18 mouse cellular contexts compared by ENCODE assay signal in genomic region chr7:84586360-84587100, GRCm38 (mm10). TPM values are rescaled to one million over a fixed set of nuclear protein-coding genes. Genes with fewer than 3 reads are reported as not detected.
DNase-seq lines count a peak whose midpoint lies in the region; ATAC-seq and TF ChIP-seq lines count a peak whose summit lies in the region.
"Had no signal": no experiment of that assay in that cellular context is flagged by ENCODE, and none has a peak within 500 bp of the region (broad histone marks: within the 10 kb centered on the region; RNA-seq: fewer than 3 reads in every experiment).

No protein-coding gene starts in this region.

- H3K9ac ChIP-seq in forebrain, embryonic 11.5 days (ENCODE audit: low read length), result no peak overlapping the region
- H3K9ac ChIP-seq in liver, embryonic 13.5 days, result no peak overlapping the region
- H3K9ac ChIP-seq: heart, embryonic 15.5 days; limb, embryonic 12.5 days had no signal

- DNase-seq in adrenal gland, adult 2 months, result peak; percentile 13
- no peak for DNase-seq in adrenal gland, postnatal 14 days
- DNase-seq in left cerebral cortex, adult 2 months (ENCODE audit: extremely low spot score in 1 of 2, low spot score in 2 of 2), result peak in 1 of 2 experiments; percentile 3
- DNase-seq in left cerebral cortex, postnatal 36 days (ENCODE audit: low spot score in 2 of 2), result no peak
- no peak for DNase-seq in forebrain, embryonic 11.5 days (ENCODE audit: low spot score)
- no peak for DNase-seq in liver, embryonic 13.5 days
- DNase-seq in left cerebral cortex, postnatal 10 days (ENCODE audit: extremely low spot score in 1 of 2, low spot score in 2 of 2), result no peak
- DNase-seq in layer of hippocampus, postnatal 10 days (ENCODE audit: low spot score in 2 of 2), result no peak
- DNase-seq: cerebellum, adult 9-10 months; gastrocnemius, postnatal 14 days; kidney, postnatal 10 days had no signal

- H3K4me1 ChIP-seq in forebrain, embryonic 11.5 days (replicated peaks; ENCODE audit: control insufficient read depth, insufficient read depth, low read length), result no peaks in the 10 kb centered on the region; the same call in 1 of the 2 replicates
- H3K4me1 ChIP-seq in liver, embryonic 13.5 days (replicated peaks), result peaks cover 50% of the 10 kb centered on the region
- H3K4me1 ChIP-seq: heart, embryonic 15.5 days; limb, embryonic 12.5 days had no signal

- no peak for TF ChIP-seq CTCF in left cerebral cortex, adult 2 months (IDR thresholded peaks at IDR 0.05)

- H3K27me3 ChIP-seq in forebrain, embryonic 11.5 days (ENCODE audit: control insufficient read depth, insufficient read depth, low read length), result no peaks in the 10 kb centered on the region
- no peaks in the 10 kb centered on the region for H3K27me3 ChIP-seq in liver, embryonic 13.5 days
- H3K27me3 ChIP-seq: CH12.LX; heart, embryonic 15.5 days; limb, embryonic 12.5 days; Patski had no signal

- ATAC-seq in forebrain, embryonic 11.5 days (replicated peaks; ENCODE audit: low FRiP score), result peak; percentile 62
- no peak for ATAC-seq in liver, embryonic 13.5 days (ENCODE audit: low read depth)
- ATAC-seq: inflammation-experienced regulatory T-cells, adult 6 months; lung, postnatal 0 days; Patski had no signal

- H3K4me3 ChIP-seq in left cerebral cortex, adult 2 months, result no peak overlapping the region
- no peak overlapping the region for H3K4me3 ChIP-seq in forebrain, embryonic 11.5 days (ENCODE audit: low read depth, low read length)
- H3K4me3 ChIP-seq in liver, embryonic 13.5 days (replicated peaks), result no peak overlapping the region
- H3K4me3 ChIP-seq: heart, embryonic 15.5 days; limb, embryonic 12.5 days had no signal

- H3K36me3 ChIP-seq in forebrain, embryonic 11.5 days (ENCODE audit: control insufficient read depth, insufficient read depth, low read length), result no peaks in the 10 kb centered on the region
- H3K36me3 ChIP-seq in liver, embryonic 13.5 days, result no peaks in the 10 kb centered on the region
- H3K36me3 ChIP-seq: heart, embryonic 15.5 days; limb, embryonic 12.5 days had no signal

- WGBS in forebrain, embryonic 11.5 days, result 54% methylated on average over 3 of the region's 3 CpGs
- 74% methylated on average over 3 of the region's 3 CpGs for WGBS in liver, embryonic 13.5 days (ENCODE audit: insufficient replicate concordance)

- no peaks in the 10 kb centered on the region for H3K9me3 ChIP-seq in forebrain, embryonic 11.5 days (ENCODE audit: control insufficient read depth, low read length)
- no peaks in the 10 kb centered on the region for H3K9me3 ChIP-seq in liver, embryonic 13.5 days (replicated peaks)
- H3K9me3 ChIP-seq: heart, embryonic 15.5 days; limb, embryonic 12.5 days had no signal

- H3K27ac ChIP-seq in left cerebral cortex, adult 2 months, result peak overlapping the region; percentile 40; the same call in 1 of the 2 replicates
- H3K27ac ChIP-seq in forebrain, embryonic 11.5 days (ENCODE audit: low read depth, low read length), result no peak overlapping the region; the same call in 1 of the 2 replicates
- peak overlapping the region; percentile 48 for H3K27ac ChIP-seq in liver, embryonic 13.5 days
- H3K27ac ChIP-seq: heart, embryonic 15.5 days; limb, embryonic 12.5 days; stomach, postnatal 0 days had no signal

- no peak overlapping the region for H3K4me2 ChIP-seq in forebrain, embryonic 11.5 days (ENCODE audit: low read depth, low read length, severe bottlenecking)
- H3K4me2 ChIP-seq in liver, embryonic 13.5 days, result peak overlapping the region; percentile 66
- H3K4me2 ChIP-seq: heart, embryonic 15.5 days; limb, embryonic 12.5 days had no signal

- intact Hi-C loops in left cerebral cortex, adult 2 months (cut with DNase I), result no loop called here
- intact Hi-C loops in left cerebral cortex, postnatal 36 days (cut with DNase I), result loop anchor here (10.0 kb wide), 1 partner anchor 132 kb away; no protein-coding TSS in a partner anchor
- intact Hi-C loops in left cerebral cortex, postnatal 10 days (cut with DNase I), result no loop called here

RNA-seq across cellular contexts. Expression of gene Fah, which starts 20.0 kb away (rescaled TPM):
- total RNA-seq in adrenal gland, adult 2 months (2021), result 100 to 1,000 TPM in 1 of 2 experiments, 10 to 100 TPM in 1; 48.4 to 106 TPM
- 73.8 and 74.4 TPM in 2 replicates for polyA plus RNA-seq in adrenal gland, adult 2 months (2012; rRNA removed)
- 47.5 and 99.3 TPM in 2 replicates for total RNA-seq in adrenal gland, postnatal 14 days (2021)
- 10 to 100 TPM; 17.3 to 20.8 TPM for total RNA-seq in left cerebral cortex, adult 2 months (2021)
- 10 to 100 TPM; 15.1 to 20.1 TPM for total RNA-seq in left cerebral cortex, postnatal 36 days (2021)
- polyA plus RNA-seq in forebrain, embryonic 11.5 days (2014; fragmentation: Nextera tagmentation; extraction: Ambion mirVana), result 2.6 TPM in 2 replicates
- 23.3 and 25.4 TPM in 2 replicates for polyA plus RNA-seq in liver, embryonic 13.5 days (2015; fragmentation: Nextera tagmentation; extraction: Ambion mirVana)
- total RNA-seq in left cerebral cortex, postnatal 10 days (2021), result 10 to 100 TPM; 14.9 to 17.0 TPM
- total RNA-seq in layer of hippocampus, postnatal 10 days (2021), result 10 to 100 TPM; 15.4 to 15.8 TPM

RNA-seq across cellular contexts. Expression of gene Gm2115, which starts 57.8 kb away (rescaled TPM):
- 10 to 100 TPM; 31.0 to 57.7 TPM for total RNA-seq in adrenal gland, adult 2 months (2021)
- 14.8 and 15.0 TPM in 2 replicates for polyA plus RNA-seq in adrenal gland, adult 2 months (2012; rRNA removed)
- total RNA-seq in adrenal gland, postnatal 14 days (2021), result 15.2 and 18.6 TPM in 2 replicates
- total RNA-seq in left cerebral cortex, adult 2 months (2021), result 1 to 10 TPM; 5.0 to 5.1 TPM
- total RNA-seq in left cerebral cortex, postnatal 36 days (2021), result 1 to 10 TPM; 4.6 to 4.8 TPM
- polyA plus RNA-seq in forebrain, embryonic 11.5 days (2014; fragmentation: Nextera tagmentation; extraction: Ambion mirVana), result 0.20 and 0.33 TPM in 2 replicates
- 0.02 and 0.09 TPM in 2 replicates for polyA plus RNA-seq in liver, embryonic 13.5 days (2015; fragmentation: Nextera tagmentation; extraction: Ambion mirVana)
- total RNA-seq in left cerebral cortex, postnatal 10 days (2021), result 1 to 10 TPM; 1.9 to 3.7 TPM
- total RNA-seq in layer of hippocampus, postnatal 10 days (2021), result 10 to 100 TPM; 24.2 to 25.7 TPM
- polyA plus RNA-seq: inflammation-experienced regulatory T-cells, adult 6 months had no signal
